Mouse (Mus musculus) liver, embryonic 15.5 days (tissue): ENCODE results near the gene Mbtps2. TPM values are rescaled to one million over a fixed set of nuclear protein-coding genes. Genes with fewer than 3 reads are reported as not detected.

ENCODE experiments used
- polyA plus RNA-seq: library from polyadenylated mRNA; unstranded; fragments of >200 nt; fragmentation: Nextera tagmentation; extraction: Ambion mirVana; gene quantifications from 2 replicates; pipeline ENCODE4 v1.2.1, GENCODE M21; 2015

Gene Mbtps2
- polyA plus RNA-seq, 1 experiment from 2014 or later: 5.4 TPM

Other genes starting within 250 kb of the Mbtps2 start
- gene Phex, start 183.4 kb downstream of the Mbtps2 start, polyA plus RNA-seq: not detected in 2 replicates
- 10.0 and 16.9 TPM in 2 replicates for gene Sms, start 106.4 kb downstream of the Mbtps2 start, polyA plus RNA-seq
- gene Yy2, start 29.7 kb downstream of the Mbtps2 start, polyA plus RNA-seq: 0.46 and 0.66 TPM in 2 replicates
- 2.0 and 5.3 TPM in 2 replicates for gene Smpx, start 100.2 kb upstream of the Mbtps2 start, polyA plus RNA-seq
- not detected in 2 replicates for gene Klhl34, start 219.7 kb upstream of the Mbtps2 start, polyA plus RNA-seq